Mouse (Mus musculus) MEL (cell line): Measurements from ENCODE around the gene Cd207. TPM values are rescaled to one million over a fixed set of nuclear protein-coding genes. Genes with fewer than 3 reads are reported as not detected.
A peak's percentile ranks its signal among the peaks of the same experiment; 100 is the strongest.

ENCODE experiments used
- DNase-seq: peaks from one replicate; pipeline ENCODE4 v3.0.0; 2011; ENCODE audit warnings: low read depth, low spot score
- H3K27ac ChIP-seq: 2 replicates; pipeline ENCODE4 v1.5.1; 2012; ENCODE audit warnings: low read depth, mild to moderate bottlenecking, control low read depth, low read length, moderate library complexity; ENCODE audit not compliant: control insufficient read depth
- H3K27me3 ChIP-seq, 2 experiments: fragments of 150-350 bp in 1 of 2; sonication (generic) in 1 of 2; 2 replicates each; pipeline ENCODE4 v1.6.1; 2012; ENCODE audit warnings: low read length in 2 of 2, mild to moderate bottlenecking in 2 of 2, improper control_type of control experiment in 1 of 2, moderate library complexity in 1 of 2; ENCODE audit not compliant: insufficient read depth in 2 of 2, control insufficient read depth in 1 of 2
- H3K36me3 ChIP-seq, 2 experiments: 2 replicates each; pipeline ENCODE4 v1.6.1; 2012 to 2014; ENCODE audit warnings: low read length in 2 of 2, improper control_type of control experiment in 1 of 2, inconsistent platforms in 1 of 2, mild to moderate bottlenecking in 1 of 2; ENCODE audit not compliant: insufficient read depth in 2 of 2, control insufficient read depth in 1 of 2
- H3K4me1 ChIP-seq, 2 experiments: fragments of 150-350 bp in 1 of 2; sonication (generic) in 1 of 2; 2 replicates each; pipeline ENCODE4 v1.6.1; 2012; ENCODE audit warnings: low read length in 2 of 2, improper control_type of control experiment in 1 of 2, mild to moderate bottlenecking in 1 of 2; ENCODE audit not compliant: insufficient read depth in 2 of 2, control insufficient read depth in 1 of 2
- H3K4me3 ChIP-seq, 2 experiments: fragments of 150-350 bp in 1 of 2; sonication (generic) in 1 of 2; 2 replicates each; pipeline ENCODE4 v1.5.1; 2012; ENCODE audit warnings: low read depth in 2 of 2, low read length in 2 of 2, mild to moderate bottlenecking in 2 of 2, moderate library complexity in 2 of 2, control low read depth in 1 of 2, improper control_type of control experiment in 1 of 2; ENCODE audit not compliant: control insufficient read depth in 1 of 2, insufficient read depth in 1 of 2
- H3K79me2 ChIP-seq: 2 replicates; pipeline ENCODE4 v1.6.1; 2012; ENCODE audit warnings: mild to moderate bottlenecking, low read length, moderate library complexity; ENCODE audit not compliant: control insufficient read depth, poor library complexity, insufficient read depth
- H3K9ac ChIP-seq: 2 replicates; pipeline ENCODE4 v1.6.1; 2012; ENCODE audit warnings: low read depth, mild to moderate bottlenecking, control low read depth, low read length, moderate library complexity; ENCODE audit not compliant: control insufficient read depth, poor library complexity, severe bottlenecking
- H3K9me3 ChIP-seq: fragments of 150-350 bp; sonication (generic); replicated peaks from 2 replicates; pipeline ENCODE4 v1.6.1; 2012; ENCODE audit warnings: mild to moderate bottlenecking, low read length, improper control_type of control experiment, moderate library complexity; ENCODE audit not compliant: insufficient read depth
- CTCF ChIP-seq, 3 experiments: IDR thresholded peaks in 2 of 3; conservative IDR thresholded peaks in 1 of 3; 2 replicates each; pipeline ENCODE4 v1.5.1; 2011 to 2012; ENCODE audit warnings: low read length in 3 of 3, low read depth in 2 of 3, mild to moderate bottlenecking in 2 of 3, improper control_type of control experiment in 1 of 3, inconsistent platforms in 1 of 3, mixed read lengths in 1 of 3, moderate library complexity in 1 of 3; ENCODE audit not compliant: control insufficient read depth in 1 of 3, insufficient read depth in 1 of 3, poor library complexity in 1 of 3, severe bottlenecking in 1 of 3
- E2F4 ChIP-seq: IDR thresholded peaks from 2 replicates; pipeline ENCODE4 v1.6.1; 2011; ENCODE audit warnings: low read depth, low read length, improper control_type of control experiment, borderline replicate concordance
- EP300 ChIP-seq, 2 experiments: IDR thresholded peaks; 2 replicates each; pipeline ENCODE4 v1.6.1; 2011; ENCODE audit warnings: improper control_type of control experiment in 2 of 2, low read length in 2 of 2, low read depth in 1 of 2, mild to moderate bottlenecking in 1 of 2
- ETS1 ChIP-seq: IDR thresholded peaks from 2 replicates; pipeline ENCODE4 v1.6.1; 2012; ENCODE audit warnings: low read depth, mild to moderate bottlenecking, inconsistent platforms, low read length, improper control_type of control experiment, moderate library complexity
- GATA1 ChIP-seq: IDR thresholded peaks from 2 replicates; pipeline ENCODE4 v1.6.1; 2011; ENCODE audit warnings: low read depth, low read length, improper control_type of control experiment
- KAT2A ChIP-seq: conservative IDR thresholded peaks from 2 replicates; pipeline ENCODE4 v1.6.1; 2012; ENCODE audit warnings: low read depth, low read length, improper control_type of control experiment, inconsistent platforms
- MAZ ChIP-seq: IDR thresholded peaks from 2 replicates; pipeline ENCODE4 v1.6.1; 2012; ENCODE audit warnings: low read depth, mild to moderate bottlenecking, inconsistent platforms, low read length, improper control_type of control experiment
- NELFE ChIP-seq: IDR thresholded peaks from 2 replicates; pipeline ENCODE4 v1.6.1; 2011; ENCODE audit warnings: low read depth, low read length, improper control_type of control experiment
- POLR2A ChIP-seq, 2 experiments: IDR thresholded peaks; 2 replicates each; pipeline ENCODE4 v1.6.1; 2011 to 2012; ENCODE audit warnings: low read length in 2 of 2, mild to moderate bottlenecking in 2 of 2, control low read depth in 1 of 2, improper control_type of control experiment in 1 of 2, low read depth in 1 of 2, moderate library complexity in 1 of 2; ENCODE audit not compliant: control insufficient read depth in 1 of 2, insufficient read depth in 1 of 2, poor library complexity in 1 of 2
- RAD21 ChIP-seq: IDR thresholded peaks from 2 replicates; pipeline ENCODE4 v1.6.1; 2011; ENCODE audit warnings: mild to moderate bottlenecking, low read depth, low read length, improper control_type of control experiment
- RCOR1 ChIP-seq: IDR thresholded peaks from 2 replicates; pipeline ENCODE4 v1.6.1; 2012; ENCODE audit warnings: low read depth, mild to moderate bottlenecking, inconsistent platforms, low read length, improper control_type of control experiment
- TBP ChIP-seq: IDR thresholded peaks from 2 replicates; pipeline ENCODE4 v1.8.0; 2011; ENCODE audit warnings: low read depth, low read length, improper control_type of control experiment
- UBTF ChIP-seq: IDR thresholded peaks from 2 replicates; pipeline ENCODE4 v1.6.1; 2012; ENCODE audit warnings: low read depth, mild to moderate bottlenecking, inconsistent platforms, low read length, improper control_type of control experiment, moderate library complexity, borderline replicate concordance; ENCODE audit not compliant: insufficient read depth
- USF1 ChIP-seq: IDR thresholded peaks from 2 replicates; pipeline ENCODE4 v1.6.1; 2014; ENCODE audit warnings: low read depth, mild to moderate bottlenecking, inconsistent platforms, low read length, improper control_type of control experiment, moderate library complexity
- polyA plus RNA-seq, 2 experiments: library from polyadenylated mRNA; stranded (reverse) in 1 of 2; unstranded in 1 of 2; fragments of >175 nt in 1 of 2; fragments of >200 nt in 1 of 2; gene quantifications; 2 replicates each; pipeline versions ENCODE4 v1.2.1 to v1.2.4; 2012; ENCODE audit warnings: low replicate concordance in 2 of 2, low read depth in 1 of 2; ENCODE audit not compliant: insufficient read length in 2 of 2, insufficient read depth in 1 of 2, missing spikeins in 1 of 2
- total RNA-seq: library from RNA; depleted of rRNA; stranded (reverse); fragments of 300-350 nt; gene quantifications from 2 replicates; pipeline ENCODE4 v1.2.3, GENCODE M21; 2012

Cd207 gene
- total and polyA plus RNA-seq, 3 experiments, result not detected

DNA sequence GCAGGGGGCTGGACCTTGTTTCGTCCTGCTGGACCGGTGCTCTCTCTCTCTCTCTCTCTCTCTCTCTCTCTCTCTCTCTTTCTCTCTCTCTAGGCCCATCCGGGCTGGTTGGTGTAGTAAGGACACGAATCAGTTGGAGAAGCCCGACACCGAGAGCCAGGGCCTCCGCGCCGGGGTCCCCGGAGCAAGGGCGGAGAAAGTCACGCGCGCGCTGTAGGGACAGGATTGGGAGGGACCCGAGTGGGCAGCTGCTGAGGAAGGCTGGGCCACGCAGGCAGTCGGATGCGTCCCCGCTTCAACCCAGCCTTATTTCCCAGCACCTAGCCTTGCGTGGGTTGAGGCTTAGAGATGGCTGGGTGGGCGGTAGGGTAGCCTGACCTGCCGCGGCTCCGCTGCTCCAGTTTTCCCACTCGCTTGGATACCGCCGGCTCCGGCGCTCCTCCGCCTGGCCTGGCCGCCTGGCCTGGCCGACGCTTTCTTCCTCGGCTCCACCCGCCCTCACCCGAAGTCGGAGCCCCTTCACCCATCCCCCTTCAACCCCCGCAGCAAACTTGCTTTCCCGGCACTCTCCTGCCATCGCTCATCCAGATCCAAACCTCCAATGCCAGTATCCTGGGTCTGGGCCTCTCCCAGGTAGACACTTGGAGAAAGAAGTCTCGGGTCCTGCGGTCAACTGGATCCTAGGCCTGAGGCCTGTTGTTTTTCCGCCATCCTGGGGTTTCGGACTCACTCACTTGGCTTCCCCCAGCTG lies 34.2 kb upstream of the Cd207 start:
- no peak for DNase-seq
- Histone ChIP-seq H3K9me3 (no peaks in the 10 kb centered on the region), H3K36me3 (no peaks in the 10 kb centered on the region), H3K4me1 (no peaks in the 10 kb centered on the region; a peak in 1 of 4 replicates), H3K27ac (no peak overlapping the region), H3K27me3 (peaks cover 0 to 2% of the 10 kb centered on the region in 2 experiments; a peak in 3 of 4 replicates), H3K9ac (peak overlapping the region; percentile 65), H3K79me2 (no peaks in the 10 kb centered on the region; the same call in 1 of the 2 replicates), H3K4me3 (peak overlapping the region; percentile 64 to 71; a peak in 3 of 4 replicates)
- TF ChIP-seq GATA1 (no peak), EP300 (IDR thresholded peaks at IDR 0.05; ENCODE audit: low read depth in 1 of 2, low read length in 2 of 2) (no peak), UBTF (no peak), MAZ (no peak), E2F4 (no peak), ETS1 (no peak), POLR2A (IDR thresholded peaks at IDR 0.05; ENCODE audit: control insufficient read depth in 1 of 2, insufficient read depth in 1 of 2, low read depth in 1 of 2, low read length in 2 of 2, poor library complexity in 1 of 2) (no peak), CTCF (IDR thresholded peaks at IDR 0.05 in 2 of 3, conservative IDR thresholded peaks at IDR 0.05 in 1 of 3; ENCODE audit: control insufficient read depth in 1 of 3, insufficient read depth in 1 of 3, low read depth in 2 of 3, low read length in 3 of 3, poor library complexity in 1 of 3, severe bottlenecking in 1 of 3) (no peak), USF1 (no peak), RCOR1 (no peak), RAD21 (no peak), KAT2A (no peak)

DNA sequence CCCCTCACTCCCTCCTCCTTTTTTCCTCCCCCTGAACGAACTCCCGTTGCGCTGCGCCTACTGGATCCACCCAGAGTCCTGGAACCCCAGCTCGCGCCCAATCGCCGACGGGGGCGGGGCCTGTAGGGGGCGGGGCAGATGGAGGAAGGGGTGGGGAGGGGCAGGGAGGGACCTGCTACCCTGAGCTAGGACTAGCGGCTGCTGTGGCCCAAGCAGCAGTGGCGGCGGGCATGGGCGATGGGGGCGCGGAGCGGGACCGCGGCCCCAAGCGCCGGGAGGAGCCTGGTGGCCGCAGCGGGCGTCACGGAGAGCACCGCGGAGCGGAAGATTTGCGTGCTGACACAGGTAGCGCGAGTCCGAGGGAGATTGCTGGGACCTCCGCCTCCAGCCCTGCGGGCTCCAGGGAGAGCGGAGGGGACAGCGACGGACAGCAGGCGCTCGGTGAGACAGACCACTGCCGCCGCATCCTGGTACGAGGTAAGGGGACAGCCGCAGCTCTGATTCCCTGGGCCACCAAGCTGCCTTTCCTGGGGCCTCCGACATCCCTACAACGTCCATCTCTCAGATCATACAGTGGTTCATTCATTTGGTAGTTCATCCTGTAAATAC lies 33.5 kb upstream of the Cd207 start, which contains the start of gene Vax2:
Vax2 (plus strand) TSS at position 198 of the 609 bp plus-strand sequence.
- H3K36me3 ChIP-seq, result no peaks in the 10 kb centered on the region
- peaks cover 0 to 2% of the 10 kb centered on the region in 2 experiments; a peak in 3 of 4 replicates for H3K27me3 ChIP-seq
- H3K79me2 ChIP-seq, result no peaks in the 10 kb centered on the region; the same call in 1 of the 2 replicates
- H3K27ac ChIP-seq, result no peak within 1 kb of the TSS
- TF ChIP-seq NELFE, result peak; percentile 25; the same call in 1 of the 2 replicates
- no peak for TF ChIP-seq TBP
- no peak for TF ChIP-seq RAD21
- TF ChIP-seq ETS1, result no peak
- TF ChIP-seq MAZ, result peak; percentile 30; the same call in 1 of the 2 replicates
- peak; percentile 92 for DNase-seq
- H3K9me3 ChIP-seq, result no peaks in the 10 kb centered on the region
- peak within 1 kb of the TSS; percentile 64 to 71 for H3K4me3 ChIP-seq
- peak within 1 kb of the TSS; percentile 65 for H3K9ac ChIP-seq
- H3K4me1 ChIP-seq, result no peaks in the 10 kb centered on the region; a peak in 1 of 4 replicates
